8 mouse cellular contexts compared by ENCODE assay signal in the genomic region with DNA sequence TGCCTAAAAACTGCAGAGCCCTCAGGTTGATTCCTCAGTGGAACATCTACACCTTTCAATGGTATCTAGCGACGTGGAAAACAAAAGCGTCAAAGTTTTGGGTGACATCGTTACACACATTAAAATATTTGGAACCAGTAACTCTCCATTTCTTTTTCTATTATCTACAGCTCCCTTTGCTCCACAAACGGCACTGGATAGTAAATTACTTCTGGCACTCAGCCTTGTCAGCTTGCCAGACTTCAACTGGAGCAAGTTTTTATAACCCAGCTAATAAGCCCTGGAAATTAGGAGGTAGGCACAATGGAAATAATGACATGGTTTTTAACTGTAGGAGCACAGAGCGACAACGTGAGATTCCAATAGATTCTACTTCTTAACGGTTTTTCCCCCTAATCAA. TPM values are rescaled to one million over a fixed set of nuclear protein-coding genes. Genes with fewer than 3 reads are reported as not detected.
DNase-seq lines count a peak whose midpoint lies in the region; ATAC-seq lines count a peak whose summit lies in the region.

No protein-coding gene starts in this region.

- H3K27ac ChIP-seq in forebrain, embryonic 11.5 days (ENCODE audit: low read depth, low read length): peak overlapping the region; percentile 41; the same call in 1 of the 2 replicates
- H3K27ac ChIP-seq in forebrain, embryonic 10.5 days: no peak overlapping the region

- 0 out of 2 replicates have a peak, but pooled peaks cover 2% of the 10 kb centered on the region for H3K4me1 ChIP-seq in forebrain, embryonic 11.5 days (replicated peaks; ENCODE audit: control insufficient read depth, insufficient read depth, low read length)
- H3K4me1 ChIP-seq in forebrain, embryonic 10.5 days: peaks cover 13% of the 10 kb centered on the region

- no peaks in the 10 kb centered on the region for H3K9me3 ChIP-seq in forebrain, embryonic 11.5 days (ENCODE audit: control insufficient read depth, low read length)
- no peaks in the 10 kb centered on the region for H3K9me3 ChIP-seq in forebrain, embryonic 10.5 days

- no peak overlapping the region for H3K4me2 ChIP-seq in forebrain, embryonic 11.5 days (ENCODE audit: low read depth, low read length, severe bottlenecking)

- H3K27me3 ChIP-seq in forebrain, embryonic 11.5 days (ENCODE audit: control insufficient read depth, insufficient read depth, low read length): no peaks in the 10 kb centered on the region
- H3K27me3 ChIP-seq in forebrain, embryonic 10.5 days (ENCODE audit: poor library complexity, severe bottlenecking): 0 out of 2 replicates have a peak, but pooled peaks cover 4% of the 10 kb centered on the region

- H3K36me3 ChIP-seq in forebrain, embryonic 11.5 days (ENCODE audit: control insufficient read depth, insufficient read depth, low read length): no peaks in the 10 kb centered on the region
- H3K36me3 ChIP-seq in forebrain, embryonic 10.5 days (replicated peaks): no peaks in the 10 kb centered on the region

- H3K4me3 ChIP-seq in forebrain, embryonic 11.5 days (ENCODE audit: low read depth, low read length): no peak overlapping the region
- no peak overlapping the region for H3K4me3 ChIP-seq in forebrain, embryonic 10.5 days

- ATAC-seq in forebrain, embryonic 11.5 days (replicated peaks; ENCODE audit: low FRiP score): no peak
- no peak for ATAC-seq in megakaryocyte progenitor cell, adult 5-6 weeks (replicated peaks; ENCODE audit: poor library complexity)

- H3K9ac ChIP-seq in forebrain, embryonic 11.5 days (ENCODE audit: low read length): no peak overlapping the region

- WGBS in forebrain, embryonic 11.5 days: 64% methylated on average over 8 of the region's 8 CpGs
- 78% methylated on average over 8 of the region's 8 CpGs for WGBS in forebrain, embryonic 10.5 days

- no peak for DNase-seq in forebrain, embryonic 11.5 days (ENCODE audit: low spot score)
- no peak for DNase-seq in forebrain, embryonic 10.5 days (ENCODE audit: extremely low spot score, low spot score)
- DNase-seq in ovary, postnatal 10 days (ENCODE audit: low spot score): peak; percentile 21
- DNase-seq in ovary, adult 18-20 months (ENCODE audit: low spot score): no peak
- peak; percentile 69 to 75 for DNase-seq in kidney, postnatal 25 days
- peak; percentile 14 for DNase-seq in right cerebral cortex, postnatal 14 days
- DNase-seq in thymus, postnatal 36 days: no peak

RNA-seq across cellular contexts. Expression of a gene that starts 3.7 kb away (rescaled TPM):
- 90.7 and 91.8 TPM in 2 replicates for polyA plus RNA-seq in forebrain, embryonic 11.5 days (2014; fragmentation: Nextera tagmentation; extraction: Ambion mirVana)
- polyA plus RNA-seq in forebrain, embryonic 10.5 days (2016; fragmentation: Nextera tagmentation; extraction: Ambion mirVana): 80.1 and 81.2 TPM in 2 replicates
- total RNA-seq in megakaryocyte progenitor cell, adult 5-6 weeks (2015): 29.3 and 29.5 TPM in 2 replicates
- total RNA-seq in megakaryocyte progenitor cell, adult 5-6 weeks (2017): 112 and 156 TPM in 2 replicates

RNA-seq across cellular contexts. Expression of a gene that starts 27.0 kb away (rescaled TPM):
- polyA plus RNA-seq in forebrain, embryonic 11.5 days (2014; fragmentation: Nextera tagmentation; extraction: Ambion mirVana): 33.6 and 35.4 TPM in 2 replicates
- polyA plus RNA-seq in forebrain, embryonic 10.5 days (2016; fragmentation: Nextera tagmentation; extraction: Ambion mirVana): 23.1 and 23.7 TPM in 2 replicates
- total RNA-seq in megakaryocyte progenitor cell, adult 5-6 weeks (2015): 138 and 147 TPM in 2 replicates
- total RNA-seq in megakaryocyte progenitor cell, adult 5-6 weeks (2017): 81.3 and 101 TPM in 2 replicates

Comparison
In these comparisons a context has a peak if more than half of its experiments do, and no peak if none do; other contexts are left out.
1. DNase-seq: peak in ovary, postnatal 10 days (single experiment), kidney, postnatal 25 days (2 of 2) and right cerebral cortex, postnatal 14 days (single experiment); none in forebrain, embryonic 11.5 days (single experiment), forebrain, embryonic 10.5 days (single experiment), ovary, adult 18-20 months (single experiment) and thymus, postnatal 36 days (0 of 2).